Mouse (Mus musculus): ENCODE data around the gene Zfp493. TPM values are rescaled to one million over a fixed set of nuclear protein-coding genes. Genes with fewer than 3 reads are reported as not detected.
"Not testable (repeated sequence)": the region's sequence is repeated elsewhere in the genome, so short reads cannot be mapped to it uniquely, and the experiment has no call there.

Zfp493 gene
- polyA plus RNA-seq, 1 experiment from 2014 or later = 3.7 TPM

- no peak overlapping the region for H3K4me2 ChIP-seq (replicated peaks)
- no peaks in the 10 kb centered on the region for H3K27me3 ChIP-seq (ENCODE audit: control insufficient read depth, insufficient read depth, low read length)
- WGBS = 91% methylated on average over 10 of the region's 10 CpGs
- no peaks in the 10 kb centered on the region for H3K4me1 ChIP-seq (replicated peaks; ENCODE audit: control insufficient read depth, insufficient read depth, low read length)
- no peak overlapping the region for H3K9ac ChIP-seq
- ATAC-seq (ENCODE audit: low FRiP score) = no peak
- H3K4me3 ChIP-seq (replicated peaks; ENCODE audit: low read length) = no peak overlapping the region
- DNase-seq (ENCODE audit: low spot score) = no peak
- H3K9me3 ChIP-seq (ENCODE audit: control insufficient read depth, low read length) = peaks cover 5% of the 10 kb centered on the region; the same call in 1 of the 2 replicates
- H3K27ac ChIP-seq = no peak overlapping the region
- peaks cover 5% of the 10 kb centered on the region for H3K36me3 ChIP-seq (replicated peaks; ENCODE audit: control insufficient read depth, insufficient read depth)
Observed at GRCm38 (mm10) chr13:67791921-67792455, 12.5 kb downstream of the Zfp493 start.

- 68% methylated on average over 3 of the region's 3 CpGs for WGBS
- Histone ChIP-seq H3K4me1 (replicated peaks; ENCODE audit: control insufficient read depth, insufficient read depth, low read length) (no peaks in the 10 kb centered on the region), H3K27ac (no peak overlapping the region), H3K4me2 (replicated peaks) (no peak overlapping the region), H3K9ac (no peak overlapping the region), H3K4me3 (replicated peaks; ENCODE audit: low read length) (no peak overlapping the region), H3K9me3 (ENCODE audit: control insufficient read depth, low read length) (no peaks in the 10 kb centered on the region), H3K27me3 (ENCODE audit: control insufficient read depth, insufficient read depth, low read length) (no peaks in the 10 kb centered on the region), H3K36me3 (replicated peaks; ENCODE audit: control insufficient read depth, insufficient read depth) (no peaks in the 10 kb centered on the region)
- DNase-seq (ENCODE audit: low spot score) = no peak
- no peak for ATAC-seq (ENCODE audit: low FRiP score)
Observed at GRCm38 (mm10) chr13:67798618-67799017, 19.1 kb downstream of the Zfp493 start.

GRCm38 (mm10) chr13:67799151-67799550, 19.7 kb downstream of the Zfp493 start:
- not testable (repeated sequence) for H3K4me1 ChIP-seq (replicated peaks; ENCODE audit: control insufficient read depth, insufficient read depth, low read length); ATAC-seq (ENCODE audit: low FRiP score); H3K9ac ChIP-seq; H3K9me3 ChIP-seq (ENCODE audit: control insufficient read depth, low read length); H3K4me2 ChIP-seq (replicated peaks); H3K27ac ChIP-seq; H3K4me3 ChIP-seq (replicated peaks; ENCODE audit: low read length); H3K36me3 ChIP-seq (replicated peaks; ENCODE audit: control insufficient read depth, insufficient read depth); H3K27me3 ChIP-seq (ENCODE audit: control insufficient read depth, insufficient read depth, low read length); DNase-seq (ENCODE audit: low spot score)
- 88% methylated on average over 3 of the region's 3 CpGs for WGBS

GRCm38 (mm10) chr13:67811651-67812210, 32.2 kb downstream of the Zfp493 start:
- 71% methylated on average over 1 of the region's 1 CpGs for WGBS
- no peak overlapping the region for H3K4me2 ChIP-seq (replicated peaks)
- no peaks in the 10 kb centered on the region for H3K9me3 ChIP-seq (ENCODE audit: control insufficient read depth, low read length)
- H3K36me3 ChIP-seq (replicated peaks; ENCODE audit: control insufficient read depth, insufficient read depth) = no peaks in the 10 kb centered on the region
- DNase-seq (ENCODE audit: low spot score) = no peak
- no peak overlapping the region for H3K27ac ChIP-seq
- ATAC-seq (ENCODE audit: low FRiP score) = no peak
- no peak overlapping the region for H3K9ac ChIP-seq
- H3K4me3 ChIP-seq (replicated peaks; ENCODE audit: low read length) = no peak overlapping the region
- H3K4me1 ChIP-seq (replicated peaks; ENCODE audit: control insufficient read depth, insufficient read depth, low read length) = peaks cover 3% of the 10 kb centered on the region; the same call in 1 of the 2 replicates
- H3K27me3 ChIP-seq (ENCODE audit: control insufficient read depth, insufficient read depth, low read length) = no peaks in the 10 kb centered on the region

DNA sequence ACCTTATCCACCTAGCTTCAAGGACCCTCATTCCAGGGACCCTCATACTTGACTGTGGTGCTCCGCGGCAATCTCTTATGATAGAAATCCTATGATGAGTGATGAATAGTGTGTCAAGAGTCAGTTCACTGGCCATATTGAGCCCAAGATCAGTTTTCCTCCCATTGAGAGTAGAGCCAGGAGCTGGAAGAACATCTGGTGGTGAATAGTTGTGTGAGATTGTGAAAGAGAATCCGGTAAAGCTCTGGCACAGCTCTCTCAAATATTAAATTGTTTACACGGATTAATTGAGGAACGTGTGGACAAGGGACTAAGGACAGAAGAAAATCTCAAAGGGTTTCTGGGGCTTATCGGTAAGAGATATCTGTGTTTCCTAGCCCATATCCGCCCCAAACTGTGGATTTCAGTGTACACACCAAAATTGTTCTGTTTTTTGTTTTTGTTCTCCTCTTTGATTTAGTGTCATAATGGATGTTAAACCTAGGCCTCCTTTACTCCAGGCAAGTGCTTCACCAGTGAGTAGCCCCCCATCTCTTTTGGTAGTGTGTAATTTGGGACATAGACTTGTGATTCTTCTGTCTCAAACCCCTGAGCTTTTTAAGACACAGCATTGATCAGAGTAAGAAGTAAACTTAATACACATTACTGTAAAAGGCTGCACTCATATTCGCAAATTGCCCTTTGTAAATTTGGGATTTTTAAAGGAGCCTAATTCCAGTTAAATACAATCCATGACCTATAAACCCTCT, 33.6 kb downstream of the Zfp493 start:
- Histone ChIP-seq H3K27ac (peak overlapping the region; percentile 85; the same call in 1 of the 2 replicates), H3K9me3 (ENCODE audit: control insufficient read depth, low read length) (peaks cover 6% of the 10 kb centered on the region; the same call in 1 of the 2 replicates), H3K4me2 (replicated peaks) (peak overlapping the region; percentile 73), H3K27me3 (ENCODE audit: control insufficient read depth, insufficient read depth, low read length) (no peaks in the 10 kb centered on the region), H3K4me3 (replicated peaks; ENCODE audit: low read length) (peak overlapping the region; percentile 61), H3K4me1 (replicated peaks; ENCODE audit: control insufficient read depth, insufficient read depth, low read length) (peaks cover 3% of the 10 kb centered on the region; the same call in 1 of the 2 replicates), H3K9ac (no peak overlapping the region), H3K36me3 (replicated peaks; ENCODE audit: control insufficient read depth, insufficient read depth) (peaks cover 5% of the 10 kb centered on the region)
- ATAC-seq (ENCODE audit: low FRiP score) (no peak), DNase-seq (ENCODE audit: low spot score) (no peak)
- 78% methylated on average over 8 of the region's 8 CpGs for WGBS

DNA sequence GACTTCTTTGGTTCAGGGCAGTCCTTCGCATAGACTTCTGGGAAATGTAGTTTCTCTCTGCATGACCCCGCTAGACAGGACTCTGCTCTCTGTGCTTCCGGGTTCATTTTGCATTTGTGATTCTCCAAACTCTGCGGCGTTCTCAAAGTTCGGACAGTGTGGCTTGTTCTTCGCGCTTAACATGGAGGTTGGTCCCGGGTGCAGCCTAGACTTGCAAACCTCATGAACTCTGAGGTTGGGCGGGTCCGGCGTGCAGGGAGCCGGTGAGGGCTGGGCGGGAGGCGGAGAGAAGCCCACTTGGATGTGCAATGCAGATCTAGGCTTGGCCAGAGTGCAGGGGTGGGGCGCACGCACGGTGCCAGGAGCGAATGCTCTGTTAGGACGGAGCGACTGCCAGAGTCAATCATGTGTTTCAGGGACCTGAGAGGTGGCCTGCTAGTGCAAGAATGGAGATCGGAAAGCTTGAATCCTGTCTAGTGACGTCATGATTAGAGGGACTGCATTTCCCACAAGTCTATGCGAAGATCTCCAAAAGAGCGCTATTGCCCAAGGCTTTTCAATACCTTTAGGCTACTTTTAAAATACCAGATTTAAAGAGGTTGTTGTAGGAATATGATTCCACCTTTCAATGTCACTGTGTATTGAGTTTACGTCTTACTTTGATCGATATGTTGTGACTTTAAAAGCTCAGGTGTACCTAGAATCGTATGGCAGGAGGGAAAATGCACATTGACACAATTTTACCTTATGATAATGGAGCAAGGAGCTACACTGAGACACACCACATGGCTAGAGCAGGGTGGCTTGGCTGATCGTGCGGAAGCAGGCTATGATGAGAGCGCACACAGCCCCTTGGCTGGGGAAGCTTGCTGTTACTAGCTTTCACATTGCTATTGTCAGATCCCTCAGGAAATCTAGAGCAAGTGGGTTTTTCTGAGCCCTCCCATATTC, 34.5 kb downstream of the Zfp493 start, which contains the start of gene Zfp273:
TSS of gene Zfp273 (plus strand) at position 31 of the 951 bp plus-strand sequence.
- no peaks in the 10 kb centered on the region for H3K27me3 ChIP-seq (ENCODE audit: control insufficient read depth, insufficient read depth, low read length)
- peak within 1 kb of the TSS; percentile 73 for H3K9ac ChIP-seq
- ATAC-seq (ENCODE audit: low FRiP score) (peak; percentile 96), DNase-seq (ENCODE audit: low spot score) (peak; percentile 88)
- peaks cover 3% of the 10 kb centered on the region; the same call in 1 of the 2 replicates for H3K4me1 ChIP-seq (replicated peaks; ENCODE audit: control insufficient read depth, insufficient read depth, low read length)
- peak within 1 kb of the TSS; percentile 73 for H3K4me2 ChIP-seq (replicated peaks)
- H3K27ac ChIP-seq = peak within 1 kb of the TSS; percentile 85
- 5% methylated on average over 31 of the region's 31 CpGs for whole genome bisulfite sequencing
- H3K36me3 ChIP-seq (replicated peaks; ENCODE audit: control insufficient read depth, insufficient read depth) = peaks cover 12% of the 10 kb centered on the region
- peaks cover 14% of the 10 kb centered on the region; the same call in 1 of the 2 replicates for H3K9me3 ChIP-seq (ENCODE audit: control insufficient read depth, low read length)
- peak within 1 kb of the TSS; percentile 61 for H3K4me3 ChIP-seq (replicated peaks; ENCODE audit: low read length)

- H3K4me2 ChIP-seq (replicated peaks) = no peak overlapping the region
- no peak overlapping the region for H3K9ac ChIP-seq
- no peak for ATAC-seq (ENCODE audit: low FRiP score)
- peaks cover 28% of the 10 kb centered on the region for H3K9me3 ChIP-seq (ENCODE audit: control insufficient read depth, low read length)
- no peaks in the 10 kb centered on the region for H3K27me3 ChIP-seq (ENCODE audit: control insufficient read depth, insufficient read depth, low read length)
- peaks cover 29% of the 10 kb centered on the region for H3K36me3 ChIP-seq (replicated peaks; ENCODE audit: control insufficient read depth, insufficient read depth)
- H3K27ac ChIP-seq = no peak overlapping the region
- H3K4me1 ChIP-seq (replicated peaks; ENCODE audit: control insufficient read depth, insufficient read depth, low read length) = peaks cover 3% of the 10 kb centered on the region; the same call in 1 of the 2 replicates
- DNase-seq (ENCODE audit: low spot score) = no peak
- 95% methylated on average over 1 of the region's 1 CpGs for WGBS
- no peak overlapping the region for H3K4me3 ChIP-seq (replicated peaks; ENCODE audit: low read length)
Observed at GRCm38 (mm10) chr13:67818636-67819035, 39.1 kb downstream of the Zfp493 start.

GRCm38 (mm10) chr13:67830911-67831336, 51.4 kb downstream of the Zfp493 start, which contains the start of gene Gm10037:
Gene Gm10037, plus strand, starts transcription at chr13:67831106.
- peak within 1 kb of the TSS; percentile 77 for H3K9ac ChIP-seq
- no peaks in the 10 kb centered on the region for H3K4me1 ChIP-seq (replicated peaks; ENCODE audit: control insufficient read depth, insufficient read depth, low read length)
- DNase-seq (ENCODE audit: low spot score) (peak; percentile 87), ATAC-seq (ENCODE audit: low FRiP score) (peak; percentile 85)
- H3K4me3 ChIP-seq (replicated peaks; ENCODE audit: low read length) = peak within 1 kb of the TSS; percentile 45
- H3K27me3 ChIP-seq (ENCODE audit: control insufficient read depth, insufficient read depth, low read length) = no peaks in the 10 kb centered on the region
- no peak within 1 kb of the TSS for H3K27ac ChIP-seq
- peak within 1 kb of the TSS; percentile 70 for H3K4me2 ChIP-seq (replicated peaks)
- WGBS = 5% methylated on average over 14 of the region's 14 CpGs
- H3K9me3 ChIP-seq (ENCODE audit: control insufficient read depth, low read length) = peaks cover 11% of the 10 kb centered on the region; the same call in 1 of the 2 replicates
- peaks cover 10% of the 10 kb centered on the region for H3K36me3 ChIP-seq (replicated peaks; ENCODE audit: control insufficient read depth, insufficient read depth)

Measured in hindbrain, embryonic 14.5 days (tissue).